Mouse (Mus musculus): ENCODE measurements around the gene Sp3.

DNA sequence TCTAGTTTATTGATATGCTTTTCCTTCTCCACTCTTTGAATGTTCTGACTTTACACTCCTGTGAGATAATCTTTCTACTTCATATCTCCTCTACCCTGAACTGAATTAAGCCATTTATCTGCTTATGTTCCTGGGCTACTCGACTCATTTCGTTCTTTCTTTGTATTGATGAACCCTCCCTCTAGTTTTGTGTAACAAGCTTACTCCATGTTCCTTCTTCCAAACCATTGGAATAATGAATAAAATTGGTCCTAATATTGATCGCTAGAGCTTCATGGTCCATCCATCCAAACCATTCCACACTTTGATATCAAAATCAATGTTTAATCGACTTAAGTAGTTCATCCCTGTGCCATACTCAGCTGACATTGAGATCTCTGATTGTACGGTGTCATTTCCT is 6.4 kb upstream of the Sp3 start, which contains the start of gene Gm11084:
- no peak for TF ChIP-seq USF1 (IDR thresholded peaks at IDR 0.05; ENCODE audit: low read depth, low read length)
- TF ChIP-seq POLR2AphosphoS2 (IDR thresholded peaks at IDR 0.05; ENCODE audit: low read length): no peak
- TF ChIP-seq BHLHE40 (IDR thresholded peaks at IDR 0.05; ENCODE audit: borderline replicate concordance, low read depth, low read length): no peak
- TF ChIP-seq POLR2AphosphoS5 (IDR thresholded peaks at IDR 0.05; ENCODE audit: borderline replicate concordance, low read depth, low read length): no peak
- TF ChIP-seq CTCF (IDR thresholded peaks at IDR 0.05 in 2 of 3, conservative IDR thresholded peaks at IDR 0.05 in 1 of 3; ENCODE audit: control insufficient read depth in 1 of 3, insufficient read depth in 1 of 3, low read depth in 2 of 3, low read length in 3 of 3, poor library complexity in 1 of 3, severe bottlenecking in 1 of 3): no peak
